In the genomic region with DNA sequence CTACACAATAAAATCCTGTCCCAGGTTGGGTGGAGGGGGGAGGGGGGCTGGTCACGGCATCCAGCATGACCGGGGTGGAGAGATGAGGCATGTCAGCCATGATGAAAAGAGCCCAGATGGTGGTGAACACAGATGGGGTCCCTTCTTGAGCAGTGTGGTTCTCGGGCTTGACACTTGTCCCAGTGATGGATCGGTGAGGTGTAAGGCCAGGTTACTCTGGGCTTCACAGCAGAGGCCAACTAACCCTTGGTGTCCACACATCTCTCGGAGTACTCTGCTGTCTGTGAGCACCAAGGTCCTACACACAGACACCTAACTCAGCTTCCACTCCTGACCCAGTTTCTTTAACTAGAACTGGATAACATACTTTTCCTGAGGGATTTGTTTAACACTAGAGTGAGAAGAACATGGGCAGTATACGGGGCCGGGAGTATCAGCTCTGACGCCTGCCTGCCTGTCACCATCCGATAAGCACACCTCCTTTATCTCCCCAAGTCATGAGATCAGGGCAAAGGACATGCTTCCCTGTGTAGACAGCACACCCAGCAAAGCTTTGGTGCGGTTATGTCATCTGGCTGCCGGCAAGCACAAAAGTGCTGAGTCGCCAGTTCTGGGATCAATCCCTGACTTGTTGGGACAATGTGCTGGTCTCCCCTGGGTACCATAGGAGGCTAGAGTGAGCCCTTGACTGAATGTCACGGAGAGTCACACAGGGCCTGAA, we compare ENCODE assay signal across 12 mouse cellular contexts.
DNase-seq lines count a peak whose midpoint lies in the region; ATAC-seq and TF ChIP-seq lines count a peak whose summit lies in the region.
"Had no signal": no experiment of that assay in that cellular context is flagged by ENCODE, and none has a peak within 500 bp of the region (broad histone marks: within the 10 kb centered on the region; RNA-seq: fewer than 3 reads in every experiment).

No protein-coding gene starts in this region.

- no peaks in the 10 kb centered on the region for H3K27me3 ChIP-seq in intestine, embryonic 14.5 days (replicated peaks; ENCODE audit: control insufficient read depth, insufficient read depth, low read length)
- no peaks in the 10 kb centered on the region for H3K27me3 ChIP-seq in liver, postnatal 0 days (ENCODE audit: insufficient read depth, low read length)
- H3K27me3 ChIP-seq in forebrain, embryonic 13.5 days = no peaks in the 10 kb centered on the region
- H3K27me3 ChIP-seq: heart, embryonic 15.5 days had no signal

- H3K4me2 ChIP-seq in intestine, embryonic 14.5 days (ENCODE audit: low read length) = no peak overlapping the region
- H3K4me2 ChIP-seq in liver, postnatal 0 days (ENCODE audit: low read depth, low read length) = peak overlapping the region; percentile 30
- H3K4me2 ChIP-seq in forebrain, embryonic 13.5 days = no peak overlapping the region
- H3K4me2 ChIP-seq: heart, embryonic 15.5 days had no signal

- peak; percentile 59 for DNase-seq in spleen, adult 12 weeks (ENCODE audit: low spot score)
- no peak for DNase-seq in spleen, adult 18-20 months
- no peak for DNase-seq in intestine, embryonic 14.5 days (ENCODE audit: low spot score)
- peak; percentile 68 for DNase-seq in liver, postnatal 0 days
- DNase-seq in yolk sac, embryonic 10.5 days (ENCODE audit: low spot score) = peak; percentile 82
- no peak for DNase-seq in kidney, adult 18-20 months
- DNase-seq in ovary, postnatal 36 days (ENCODE audit: low spot score) = no peak
- DNase-seq: lung, postnatal 10 days; thymus, adult 18-20 months had no signal

- no peak overlapping the region for H3K9ac ChIP-seq in intestine, embryonic 14.5 days (ENCODE audit: low read length)
- H3K9ac ChIP-seq in liver, postnatal 0 days (replicated peaks) = peak overlapping the region; percentile 27
- no peak overlapping the region for H3K9ac ChIP-seq in forebrain, embryonic 13.5 days
- H3K9ac ChIP-seq: heart, embryonic 15.5 days had no signal

- no peaks in the 10 kb centered on the region for H3K9me3 ChIP-seq in intestine, embryonic 14.5 days (ENCODE audit: control insufficient read depth, low read length)
- no peaks in the 10 kb centered on the region for H3K9me3 ChIP-seq in liver, postnatal 0 days (ENCODE audit: low read length)
- no peaks in the 10 kb centered on the region for H3K9me3 ChIP-seq in forebrain, embryonic 13.5 days (replicated peaks)
- H3K9me3 ChIP-seq: heart, embryonic 15.5 days had no signal

- WGBS in intestine, embryonic 14.5 days = 81% methylated on average over 13 of the region's 13 CpGs
- 47% methylated on average over 13 of the region's 13 CpGs for WGBS in liver, postnatal 0 days (ENCODE audit: insufficient replicate concordance)
- WGBS in forebrain, embryonic 13.5 days = 95% methylated on average over 13 of the region's 13 CpGs

- no peak overlapping the region for H3K27ac ChIP-seq in intestine, embryonic 14.5 days (ENCODE audit: low read depth)
- H3K27ac ChIP-seq in liver, postnatal 0 days (ENCODE audit: low read depth) = peak overlapping the region; percentile 81
- no peak overlapping the region for H3K27ac ChIP-seq in forebrain, embryonic 13.5 days
- H3K27ac ChIP-seq: heart, embryonic 15.5 days; layer of hippocampus, adult 2 months had no signal

- peak; percentile 99 for TF ChIP-seq EP300 in liver, postnatal 0 days (IDR thresholded peaks at IDR 0.05; ENCODE audit: low read depth)

- H3K36me3 ChIP-seq in intestine, embryonic 14.5 days (ENCODE audit: control insufficient read depth, insufficient read depth, low read length) = peaks cover 9% of the 10 kb centered on the region; the same call in 1 of the 2 replicates
- H3K36me3 ChIP-seq in liver, postnatal 0 days (replicated peaks; ENCODE audit: insufficient read depth, low read length) = 0 out of 2 replicates have a peak, but pooled peaks cover 2% of the 10 kb centered on the region
- peaks cover 9% of the 10 kb centered on the region; the same call in 1 of the 2 replicates for H3K36me3 ChIP-seq in forebrain, embryonic 13.5 days (ENCODE audit: poor library complexity, severe bottlenecking)

- ATAC-seq in intestine, embryonic 14.5 days (replicated peaks; ENCODE audit: low FRiP score, low TSS enrichment, low read depth) = peak; percentile 71
- peak; percentile 89 for ATAC-seq in liver, postnatal 0 days
- no peak for ATAC-seq in forebrain, embryonic 13.5 days

- H3K4me3 ChIP-seq in intestine, embryonic 14.5 days (ENCODE audit: low read depth, low read length) = no peak overlapping the region
- H3K4me3 ChIP-seq in liver, postnatal 0 days (ENCODE audit: low read depth, low read length) = no peak overlapping the region
- no peak overlapping the region for H3K4me3 ChIP-seq in forebrain, embryonic 13.5 days
- H3K4me3 ChIP-seq: heart, embryonic 15.5 days; layer of hippocampus, adult 2 months had no signal

- peaks cover 8% of the 10 kb centered on the region; the same call in 1 of the 2 replicates for H3K4me1 ChIP-seq in intestine, embryonic 14.5 days (replicated peaks; ENCODE audit: control insufficient read depth, insufficient read depth, low read length)
- peaks cover 56% of the 10 kb centered on the region for H3K4me1 ChIP-seq in liver, postnatal 0 days (ENCODE audit: insufficient read depth)
- peaks cover 2% of the 10 kb centered on the region; the same call in 1 of the 2 replicates for H3K4me1 ChIP-seq in forebrain, embryonic 13.5 days

- no peak for TF ChIP-seq CTCF in liver, postnatal 0 days (IDR thresholded peaks at IDR 0.05; ENCODE audit: low read depth)

Comparison
In these comparisons a context has a peak if more than half of its experiments do, and no peak if none do; other contexts are left out.
1. DNase-seq: peak in spleen, adult 12 weeks (single experiment), liver, postnatal 0 days (single experiment) and yolk sac, embryonic 10.5 days (single experiment); none in spleen, adult 18-20 months (0 of 2), intestine, embryonic 14.5 days (single experiment), kidney, adult 18-20 months (single experiment) and ovary, postnatal 36 days (single experiment).